Mouse (Mus musculus): ENCODE measurements around the gene Atg16l2.

- no peak for TF ChIP-seq MAFK (IDR thresholded peaks at IDR 0.05; ENCODE audit: insufficient read depth, low read depth, low read length)
- TF ChIP-seq CHD2 (IDR thresholded peaks at IDR 0.05; ENCODE audit: low read depth, low read length), result no peak
- no peak for TF ChIP-seq HCFC1 (IDR thresholded peaks at IDR 0.05; ENCODE audit: borderline replicate concordance, insufficient read depth, low read length)
- TF ChIP-seq ZNF384 (IDR thresholded peaks at IDR 0.05; ENCODE audit: low read depth, low read length), result no peak
- TF ChIP-seq ZC3H11A (IDR thresholded peaks at IDR 0.05; ENCODE audit: borderline replicate concordance, low read depth, low read length), result no peak
Measured at GRCm38 (mm10) chr7:101335228-101335627, 33.2 kb upstream of the Atg16l2 start.
